Mouse (Mus musculus) midbrain, embryonic 12.5 days (tissue): ENCODE data around the gene Bmpr1b. TPM values are rescaled to one million over a fixed set of nuclear protein-coding genes. Genes with fewer than 3 reads are reported as not detected.

Experiments used
- ATAC-seq: fragments of 200-750 bp; cut with Nextera tagmentation; 2 replicates; pipeline ENCODE4 v1.8.0; 2017; ENCODE audit warnings: low read depth, moderate TSS enrichment, moderate library complexity; ENCODE audit not compliant: low FRiP score
- H3K27ac ChIP-seq: fragments of 300-500 bp; sonication (generic); replicated peaks from 2 replicates; pipeline ENCODE4 v1.5.1; 2016; ENCODE audit warnings: mild to moderate bottlenecking
- H3K27me3 ChIP-seq: fragments of 300-500 bp; sonication (generic); 2 replicates; pipeline ENCODE4 v1.6.1; 2016; ENCODE audit warnings: mild to moderate bottlenecking
- H3K36me3 ChIP-seq: fragments of 300-500 bp; sonication (generic); 2 replicates; pipeline ENCODE4 v1.6.1; 2016
- H3K4me1 ChIP-seq: fragments of 300-500 bp; sonication (generic); 2 replicates; pipeline ENCODE4 v1.6.1; 2016
- H3K4me2 ChIP-seq: fragments of 300-500 bp; sonication (generic); replicated peaks from 2 replicates; pipeline ENCODE4 v1.6.1; 2016; ENCODE audit warnings: mild to moderate bottlenecking, moderate library complexity
- H3K4me3 ChIP-seq: fragments of 300-500 bp; sonication (generic); 2 replicates; pipeline ENCODE4 v1.5.1; 2016; ENCODE audit warnings: mild to moderate bottlenecking
- H3K9ac ChIP-seq: fragments of 300-500 bp; sonication (generic); replicated peaks from 2 replicates; pipeline ENCODE4 v1.6.1; 2016; ENCODE audit warnings: mild to moderate bottlenecking, moderate library complexity
- H3K9me3 ChIP-seq: fragments of 300-500 bp; sonication (generic); 2 replicates; pipeline ENCODE4 v1.6.1; 2016; ENCODE audit warnings: mild to moderate bottlenecking
- WGBS: fragments of 180-500 bp; shearing (Covaris S2); methylation state at CpG from one replicate; pipeline ENCODE4 v1.1.7; 2016; 5-methylcytosine and 5-hydroxymethylcytosine counted together
- polyA plus RNA-seq: library from polyadenylated mRNA; unstranded; fragments of >200 nt; fragmentation: Nextera tagmentation; extraction: Ambion mirVana; gene quantifications from 2 replicates; pipeline ENCODE4 v1.2.1, GENCODE M21; 2016

Gene Bmpr1b
- polyA plus RNA-seq, 1 experiment from 2014 or later, result 8.1 TPM

GRCm38 (mm10) chr3:141931372-141932092, 237.7 kb downstream of the Bmpr1b start:
- Histone ChIP-seq H3K27me3 (no peaks in the 10 kb centered on the region), H3K4me3 (peak overlapping the region; percentile 27), H3K9me3 (no peaks in the 10 kb centered on the region), H3K4me2 (peak overlapping the region; percentile 50), H3K27ac (peak overlapping the region; percentile 75), H3K4me1 (peaks cover 49% of the 10 kb centered on the region), H3K9ac (peak overlapping the region; percentile 32; the same call in 1 of the 2 replicates), H3K36me3 (no peaks in the 10 kb centered on the region)
- 2% methylated on average over 10 of the region's 10 CpGs for WGBS
- ATAC-seq, result peak; percentile 78

GRCm38 (mm10) chr3:141923442-141923841, 245.8 kb downstream of the Bmpr1b start:
- no peak overlapping the region for H3K4me3 ChIP-seq
- 43% methylated on average over 1 of the region's 1 CpGs for WGBS
- H3K9me3 ChIP-seq, result no peaks in the 10 kb centered on the region
- no peaks in the 10 kb centered on the region for H3K27me3 ChIP-seq
- H3K27ac ChIP-seq, result no peak overlapping the region
- ATAC-seq, result no peak
- no peak overlapping the region for H3K9ac ChIP-seq
- no peaks in the 10 kb centered on the region for H3K36me3 ChIP-seq
- H3K4me2 ChIP-seq, result no peak overlapping the region
- H3K4me1 ChIP-seq, result peaks cover 4% of the 10 kb centered on the region; the same call in 1 of the 2 replicates

- Histone ChIP-seq H3K9me3 (no peaks in the 10 kb centered on the region), H3K4me2 (no peak overlapping the region), H3K4me3 (no peak overlapping the region), H3K9ac (no peak overlapping the region), H3K4me1 (peaks cover 4% of the 10 kb centered on the region; the same call in 1 of the 2 replicates), H3K27ac (no peak overlapping the region), H3K27me3 (no peaks in the 10 kb centered on the region), H3K36me3 (no peaks in the 10 kb centered on the region)
- no peak for ATAC-seq
- WGBS, result 50% methylated on average over 4 of the region's 4 CpGs
Measured at GRCm38 (mm10) chr3:141921161-141921560, 248.1 kb downstream of the Bmpr1b start.

GRCm38 (mm10) chr3:141919661-141920060, 249.6 kb downstream of the Bmpr1b start:
- 55% methylated on average over 3 of the region's 3 CpGs for WGBS
- H3K4me3 ChIP-seq, result no peak overlapping the region
- H3K36me3 ChIP-seq, result no peaks in the 10 kb centered on the region
- H3K9me3 ChIP-seq, result no peaks in the 10 kb centered on the region
- H3K4me2 ChIP-seq, result no peak overlapping the region
- no peak overlapping the region for H3K27ac ChIP-seq
- ATAC-seq, result no peak
- H3K9ac ChIP-seq, result no peak overlapping the region
- peaks cover 4% of the 10 kb centered on the region; the same call in 1 of the 2 replicates for H3K4me1 ChIP-seq
- no peaks in the 10 kb centered on the region for H3K27me3 ChIP-seq

GRCm38 (mm10) chr3:141917166-141917565, 252.1 kb downstream of the Bmpr1b start:
- no peak overlapping the region for H3K27ac ChIP-seq
- H3K4me3 ChIP-seq, result no peak overlapping the region
- H3K9me3 ChIP-seq, result no peaks in the 10 kb centered on the region
- no peak overlapping the region for H3K4me2 ChIP-seq
- peaks cover 4% of the 10 kb centered on the region; the same call in 1 of the 2 replicates for H3K4me1 ChIP-seq
- WGBS, result 84% methylated on average over 4 of the region's 4 CpGs
- no peak overlapping the region for H3K9ac ChIP-seq
- ATAC-seq, result no peak
- H3K36me3 ChIP-seq, result no peaks in the 10 kb centered on the region
- H3K27me3 ChIP-seq, result no peaks in the 10 kb centered on the region

- no peak overlapping the region for H3K27ac ChIP-seq
- no peak for ATAC-seq
- no peak overlapping the region for H3K9ac ChIP-seq
- 86% methylated on average over 3 of the region's 3 CpGs for WGBS
- peaks cover 4% of the 10 kb centered on the region; the same call in 1 of the 2 replicates for H3K4me1 ChIP-seq
- no peak overlapping the region for H3K4me2 ChIP-seq
- H3K4me3 ChIP-seq, result no peak overlapping the region
- H3K9me3 ChIP-seq, result no peaks in the 10 kb centered on the region
- no peaks in the 10 kb centered on the region for H3K27me3 ChIP-seq
- no peaks in the 10 kb centered on the region for H3K36me3 ChIP-seq
Measured at GRCm38 (mm10) chr3:141915995-141916394, 253.2 kb downstream of the Bmpr1b start.

- H3K27me3 ChIP-seq, result no peaks in the 10 kb centered on the region
- 83% methylated on average over 3 of the region's 3 CpGs for WGBS
- no peaks in the 10 kb centered on the region for H3K9me3 ChIP-seq
- no peak overlapping the region for H3K4me2 ChIP-seq
- no peaks in the 10 kb centered on the region for H3K36me3 ChIP-seq
- H3K9ac ChIP-seq, result no peak overlapping the region
- ATAC-seq, result no peak
- no peak overlapping the region for H3K4me3 ChIP-seq
- H3K4me1 ChIP-seq, result peaks cover under 1% of the 10 kb centered on the region; the same call in 1 of the 2 replicates
- no peak overlapping the region for H3K27ac ChIP-seq
Measured at GRCm38 (mm10) chr3:141914588-141914987, 254.6 kb downstream of the Bmpr1b start.

- no peak for ATAC-seq
- no peak overlapping the region for H3K4me3 ChIP-seq
- no peaks in the 10 kb centered on the region for H3K36me3 ChIP-seq
- H3K27ac ChIP-seq, result no peak overlapping the region
- WGBS, result 92% methylated on average over 2 of the region's 2 CpGs
- H3K27me3 ChIP-seq, result no peaks in the 10 kb centered on the region
- peaks cover 11% of the 10 kb centered on the region for H3K4me1 ChIP-seq
- H3K4me2 ChIP-seq, result no peak overlapping the region
- H3K9me3 ChIP-seq, result no peaks in the 10 kb centered on the region
- H3K9ac ChIP-seq, result no peak overlapping the region
Measured at GRCm38 (mm10) chr3:141909136-141909535, 260.1 kb downstream of the Bmpr1b start.

GRCm38 (mm10) chr3:141905903-141906623, 263.2 kb downstream of the Bmpr1b start:
- H3K4me2 ChIP-seq, result no peak overlapping the region
- H3K36me3 ChIP-seq, result no peaks in the 10 kb centered on the region
- no peaks in the 10 kb centered on the region for H3K9me3 ChIP-seq
- no peak for ATAC-seq
- no peaks in the 10 kb centered on the region for H3K27me3 ChIP-seq
- no peak overlapping the region for H3K27ac ChIP-seq
- H3K4me3 ChIP-seq, result no peak overlapping the region
- H3K4me1 ChIP-seq, result peaks cover 11% of the 10 kb centered on the region
- WGBS, result 43% methylated on average over 6 of the region's 6 CpGs
- H3K9ac ChIP-seq, result no peak overlapping the region

- Histone ChIP-seq H3K27me3 (no peaks in the 10 kb centered on the region), H3K4me1 (peaks cover 14% of the 10 kb centered on the region; the same call in 1 of the 2 replicates), H3K27ac (no peak overlapping the region), H3K36me3 (no peaks in the 10 kb centered on the region), H3K4me2 (no peak overlapping the region), H3K9ac (no peak overlapping the region), H3K4me3 (no peak overlapping the region), H3K9me3 (0 out of 2 replicates have a peak, but pooled peaks cover 3% of the 10 kb centered on the region)
- ATAC-seq, result no peak
- 87% methylated on average over 3 of the region's 3 CpGs for WGBS
Measured at GRCm38 (mm10) chr3:141900361-141900760, 268.9 kb downstream of the Bmpr1b start.

GRCm38 (mm10) chr3:141899521-141899920, 269.7 kb downstream of the Bmpr1b start:
- Histone ChIP-seq H3K4me2 (no peak overlapping the region), H3K9ac (no peak overlapping the region), H3K36me3 (no peaks in the 10 kb centered on the region), H3K4me3 (no peak overlapping the region), H3K27me3 (no peaks in the 10 kb centered on the region), H3K9me3 (0 out of 2 replicates have a peak, but pooled peaks cover 3% of the 10 kb centered on the region), H3K4me1 (peaks cover 14% of the 10 kb centered on the region; the same call in 1 of the 2 replicates), H3K27ac (no peak overlapping the region)
- WGBS, result 78% methylated on average over 2 of the region's 2 CpGs
- no peak for ATAC-seq

GRCm38 (mm10) chr3:141897698-141898097, 271.5 kb downstream of the Bmpr1b start:
- no peak overlapping the region for H3K4me3 ChIP-seq
- 93% methylated on average over 4 of the region's 4 CpGs for WGBS

More at GRCm38 (mm10) chr3:141897698-141898097, 271.5 kb downstream of the Bmpr1b start:
- no peak for ATAC-seq
- Histone ChIP-seq H3K27ac (no peak overlapping the region), H3K9me3 (0 out of 2 replicates have a peak, but pooled peaks cover 3% of the 10 kb centered on the region), H3K36me3 (no peaks in the 10 kb centered on the region), H3K9ac (no peak overlapping the region), H3K4me1 (peaks cover 14% of the 10 kb centered on the region; the same call in 1 of the 2 replicates), H3K4me2 (no peak overlapping the region), H3K27me3 (no peaks in the 10 kb centered on the region)
